Mouse (Mus musculus) intestine, embryonic 16.5 days (tissue): ENCODE measurements around the gene Cmip. TPM values are rescaled to one million over a fixed set of nuclear protein-coding genes. Genes with fewer than 3 reads are reported as not detected.

ENCODE experiments used
- ATAC-seq: fragments of 200-750 bp; cut with Nextera tagmentation; 2 replicates; pipeline ENCODE4 v1.8.0; 2017; ENCODE audit warnings: moderate TSS enrichment, moderate library complexity
- H3K27ac ChIP-seq: fragments of 300-500 bp; sonication (generic); 2 replicates; pipeline ENCODE4 v1.5.1; 2014; ENCODE audit warnings: mild to moderate bottlenecking, low read length
- H3K27me3 ChIP-seq: fragments of 300-500 bp; sonication (generic); replicated peaks from 2 replicates; pipeline ENCODE4 v1.6.1; 2014; ENCODE audit warnings: low read length, control low read depth, mixed read lengths; ENCODE audit not compliant: control insufficient read depth, insufficient read depth
- H3K36me3 ChIP-seq: fragments of 300-500 bp; sonication (generic); 2 replicates; pipeline ENCODE4 v1.6.1; 2014; ENCODE audit warnings: low read length, control low read depth; ENCODE audit not compliant: control insufficient read depth, insufficient read depth
- H3K4me1 ChIP-seq: fragments of 300-500 bp; sonication (generic); 2 replicates; pipeline ENCODE4 v1.6.1; 2014; ENCODE audit warnings: low read length, control low read depth, mixed read lengths; ENCODE audit not compliant: control insufficient read depth, insufficient read depth
- H3K4me2 ChIP-seq: fragments of 300-500 bp; sonication (generic); 2 replicates; pipeline ENCODE4 v1.6.1; 2014; ENCODE audit warnings: low read depth, low read length, control low read depth
- H3K4me3 ChIP-seq: fragments of 300-500 bp; sonication (generic); 2 replicates; pipeline ENCODE4 v1.5.1; 2014; ENCODE audit warnings: mild to moderate bottlenecking, low read length
- H3K9ac ChIP-seq: fragments of 300-500 bp; sonication (generic); 2 replicates; pipeline ENCODE4 v1.6.1; 2014; ENCODE audit warnings: low read depth, low read length
- H3K9me3 ChIP-seq: fragments of 300-500 bp; sonication (generic); 2 replicates; pipeline ENCODE4 v1.6.1; 2016; ENCODE audit warnings: low read length, control low read depth; ENCODE audit not compliant: control insufficient read depth
- WGBS: fragments of 180-500 bp; shearing (Covaris S2); extraction: QIAGEN DNeasy Blood & Tissue Kit; methylation state at CpG from one replicate; pipeline ENCODE4 v1.1.7; 2014; 5-methylcytosine and 5-hydroxymethylcytosine counted together
- polyA plus RNA-seq: library from polyadenylated mRNA; unstranded; fragments of >200 nt; fragmentation: Nextera tagmentation; extraction: Ambion mirVana; gene quantifications from 2 replicates; pipeline ENCODE4 v1.2.1, GENCODE M21; 2015

Gene Cmip
- polyA plus RNA-seq, 1 experiment from 2014 or later, result 16.8 TPM

DNA sequence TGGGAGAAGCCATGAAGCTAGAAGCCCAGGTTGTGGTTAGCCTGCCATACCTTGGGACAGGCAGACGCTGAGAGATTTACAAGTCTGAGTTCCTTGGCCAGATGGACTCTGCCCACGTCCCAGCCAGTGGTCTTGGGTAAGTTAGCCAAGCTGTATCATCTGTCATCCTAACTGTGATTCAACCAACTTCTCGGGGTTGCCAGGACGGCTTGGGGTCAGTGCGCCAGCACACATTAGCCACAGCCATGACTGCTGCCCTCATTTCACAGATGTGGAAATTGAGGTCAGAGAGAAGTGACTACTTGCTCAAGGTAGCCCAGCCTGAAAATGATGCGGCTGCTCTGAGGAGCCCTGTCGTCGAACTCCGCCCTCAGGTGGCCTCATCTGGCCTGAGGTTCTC, 68.0 kb downstream of the Cmip start:
- Histone ChIP-seq H3K4me3 (no peak overlapping the region), H3K36me3 (no peaks in the 10 kb centered on the region), H3K9me3 (no peaks in the 10 kb centered on the region), H3K27me3 (no peaks in the 10 kb centered on the region), H3K9ac (no peak overlapping the region), H3K27ac (no peak overlapping the region; the same call in 1 of the 2 replicates), H3K4me1 (peaks cover 62% of the 10 kb centered on the region), H3K4me2 (no peak overlapping the region)
- WGBS, result 86% methylated on average over 9 of the region's 9 CpGs
- no peak for ATAC-seq

DNA sequence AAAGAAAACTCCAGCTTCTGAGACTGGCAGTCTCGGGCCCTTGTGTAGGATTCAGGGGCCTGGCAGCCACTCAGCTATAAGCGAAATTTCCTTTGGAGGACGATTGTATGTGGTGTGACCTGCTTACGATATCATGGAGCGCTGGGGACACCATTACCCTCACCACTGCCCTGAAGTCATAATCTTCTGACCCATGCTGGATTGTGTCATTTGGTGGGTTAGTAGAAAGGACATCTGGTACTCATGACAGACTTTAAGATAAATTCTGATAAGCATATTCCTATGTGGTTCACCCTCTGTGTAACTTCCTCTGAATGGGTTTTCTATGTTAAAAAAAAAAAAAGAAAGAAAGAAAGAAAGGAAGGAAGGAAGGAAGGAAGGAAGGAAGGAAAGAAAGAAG, 69.9 kb downstream of the Cmip start:
- no peaks in the 10 kb centered on the region for H3K9me3 ChIP-seq
- 77% methylated on average over 5 of the region's 5 CpGs for WGBS
- H3K27me3 ChIP-seq, result no peaks in the 10 kb centered on the region
- H3K36me3 ChIP-seq, result no peaks in the 10 kb centered on the region
- no peak overlapping the region for H3K4me2 ChIP-seq
- H3K4me1 ChIP-seq, result peaks cover 57% of the 10 kb centered on the region
- H3K4me3 ChIP-seq, result no peak overlapping the region
- H3K27ac ChIP-seq, result peak overlapping the region; percentile 97
- H3K9ac ChIP-seq, result no peak overlapping the region
- ATAC-seq, result no peak

DNA sequence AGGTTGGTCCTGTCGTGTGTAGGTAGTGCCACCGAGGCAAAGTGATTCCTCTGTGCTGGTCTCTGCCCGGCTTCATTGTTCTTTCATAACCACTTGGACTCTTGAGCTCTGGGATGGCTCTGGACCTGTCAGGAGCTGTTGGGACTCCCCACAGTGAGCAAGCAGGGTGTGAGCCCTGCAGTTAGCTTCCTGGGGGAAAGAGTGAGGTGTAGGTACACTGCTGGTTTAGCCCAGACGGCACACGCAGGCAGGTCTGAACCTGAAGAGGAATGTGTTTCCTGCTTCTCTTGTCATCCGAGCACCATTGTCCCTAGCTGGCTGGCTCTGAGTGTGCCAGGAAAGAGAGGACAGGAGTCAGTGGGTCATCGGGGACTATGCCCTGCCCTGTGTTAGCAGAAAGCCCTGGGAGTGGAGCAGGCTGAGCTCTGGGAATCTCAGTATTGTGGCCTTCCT, 70.5 kb downstream of the Cmip start:
- 31% methylated on average over 7 of the region's 7 CpGs for WGBS
- Histone ChIP-seq H3K27ac (peak overlapping the region; percentile 97), H3K4me1 (peaks cover 58% of the 10 kb centered on the region), H3K27me3 (no peaks in the 10 kb centered on the region), H3K4me2 (peak overlapping the region; percentile 39), H3K4me3 (no peak overlapping the region), H3K9ac (peak overlapping the region; percentile 46), H3K9me3 (no peaks in the 10 kb centered on the region), H3K36me3 (no peaks in the 10 kb centered on the region)
- ATAC-seq, result peak; percentile 87

DNA sequence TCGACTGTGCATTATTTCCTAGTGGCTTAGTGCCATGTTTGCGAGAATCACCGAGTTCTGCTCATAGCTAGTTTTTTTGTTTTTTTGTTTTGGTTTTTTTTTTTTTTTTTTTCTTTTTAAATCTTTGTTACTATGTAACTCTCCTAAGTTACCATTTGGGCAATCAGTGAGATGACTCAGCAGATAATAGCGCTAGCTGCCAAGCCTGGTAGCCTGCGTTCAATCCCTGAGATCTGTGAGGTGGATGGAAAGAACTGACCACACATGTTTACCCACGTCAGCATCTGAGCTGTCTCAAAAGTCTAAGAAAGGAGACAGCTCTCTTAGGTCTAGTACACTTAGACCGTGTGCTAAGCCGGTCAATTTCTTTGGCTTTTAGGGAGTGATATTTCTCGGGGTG, 71.9 kb downstream of the Cmip start:
- Histone ChIP-seq H3K9me3 (no peaks in the 10 kb centered on the region), H3K27ac (peak overlapping the region; percentile 30), H3K4me3 (no peak overlapping the region), H3K4me1 (peaks cover 63% of the 10 kb centered on the region), H3K27me3 (no peaks in the 10 kb centered on the region), H3K9ac (no peak overlapping the region), H3K4me2 (no peak overlapping the region), H3K36me3 (no peaks in the 10 kb centered on the region)
- ATAC-seq, result no peak
- WGBS, result 51% methylated on average over 9 of the region's 9 CpGs

DNA sequence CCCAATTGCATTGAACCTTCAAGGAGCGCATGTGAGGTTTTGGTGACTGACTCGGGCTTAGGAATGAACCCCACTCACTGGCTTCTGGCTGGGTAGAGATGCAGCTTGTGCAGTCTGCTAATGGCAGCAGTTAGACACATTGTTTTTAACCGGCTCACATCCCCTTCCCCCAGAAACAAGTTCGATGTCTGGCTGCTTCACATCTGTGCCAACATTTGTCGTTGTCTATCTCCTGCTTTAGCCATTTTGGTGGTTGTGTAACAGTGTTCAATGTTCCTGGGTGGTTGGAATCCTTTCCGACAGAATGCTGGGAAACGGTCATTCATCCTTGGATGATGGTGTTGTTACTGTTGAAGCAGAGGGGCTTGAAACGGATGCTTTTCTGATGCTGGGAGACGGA, 72.3 kb downstream of the Cmip start:
- H3K27ac ChIP-seq, result peak overlapping the region; percentile 30
- peaks cover 62% of the 10 kb centered on the region for H3K4me1 ChIP-seq
- 68% methylated on average over 9 of the region's 9 CpGs for WGBS
- no peak overlapping the region for H3K9ac ChIP-seq
- H3K27me3 ChIP-seq, result no peaks in the 10 kb centered on the region
- no peaks in the 10 kb centered on the region for H3K36me3 ChIP-seq
- no peak overlapping the region for H3K4me3 ChIP-seq
- H3K4me2 ChIP-seq, result no peak overlapping the region
- no peak for ATAC-seq
- H3K9me3 ChIP-seq, result no peaks in the 10 kb centered on the region

DNA sequence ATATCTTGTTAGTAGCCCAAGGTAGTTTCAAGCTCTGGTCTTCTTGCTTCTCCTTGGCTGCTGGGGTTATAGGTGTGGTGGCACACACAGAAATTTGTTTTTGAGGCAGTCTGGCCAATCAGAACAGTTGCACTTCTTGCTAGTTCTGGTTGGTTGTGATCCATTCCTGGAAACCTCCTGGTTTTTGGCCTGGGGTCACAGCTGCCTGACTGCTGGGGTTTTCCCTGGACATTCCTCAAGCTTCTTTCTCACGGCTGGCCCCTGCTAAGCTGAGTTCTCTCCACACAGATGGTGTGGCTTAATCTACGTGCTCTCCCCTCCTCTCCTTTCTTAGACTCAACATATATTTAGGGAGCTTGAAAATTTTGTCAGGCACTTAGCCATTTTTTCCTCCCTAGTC, 73.0 kb downstream of the Cmip start:
- Histone ChIP-seq H3K4me2 (no peak overlapping the region), H3K4me3 (no peak overlapping the region), H3K36me3 (no peaks in the 10 kb centered on the region), H3K4me1 (peaks cover 64% of the 10 kb centered on the region), H3K9me3 (no peaks in the 10 kb centered on the region), H3K27me3 (no peaks in the 10 kb centered on the region), H3K9ac (no peak overlapping the region), H3K27ac (no peak overlapping the region)
- 38% methylated on average over 2 of the region's 2 CpGs for WGBS
- no peak for ATAC-seq

DNA sequence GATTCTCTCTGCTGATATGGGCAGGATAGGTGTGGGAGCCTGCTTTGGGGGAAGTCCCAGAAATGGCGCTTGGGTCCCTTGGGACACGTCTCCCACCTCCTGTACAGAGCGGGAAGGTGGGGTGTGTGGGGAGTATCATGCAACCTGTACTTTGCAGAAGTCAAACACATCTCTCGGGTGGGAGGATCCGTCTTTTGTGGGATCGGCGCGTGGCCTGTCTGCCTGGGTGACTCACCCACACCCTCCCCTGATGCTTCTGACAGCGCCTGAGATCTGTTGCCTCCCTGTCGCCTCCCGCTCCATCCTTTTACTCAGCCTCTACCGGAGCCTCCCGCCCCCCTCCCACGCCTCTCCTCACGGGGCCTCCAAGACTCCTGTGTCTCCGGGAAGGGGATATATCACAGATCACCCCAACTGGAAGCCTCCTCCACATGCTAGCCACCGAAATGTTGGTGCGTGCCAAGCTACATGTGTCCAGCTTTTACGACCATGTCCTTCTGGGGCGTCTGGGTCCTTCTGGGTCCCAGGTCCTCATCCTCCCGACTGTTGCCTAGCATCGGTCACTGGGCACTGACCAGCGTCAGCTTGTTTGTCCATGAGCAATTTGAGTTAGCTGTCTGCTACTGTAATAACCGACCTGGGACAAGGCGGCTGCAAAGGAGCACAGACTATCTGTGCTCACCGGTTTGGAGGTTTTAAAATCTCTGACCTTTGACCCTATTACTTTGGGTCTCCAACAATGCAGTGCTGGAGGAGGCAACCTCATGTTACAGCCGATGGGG, 75.6 kb downstream of the Cmip start:
- Histone ChIP-seq H3K4me1 (peaks cover 69% of the 10 kb centered on the region), H3K9me3 (no peaks in the 10 kb centered on the region), H3K9ac (0 out of 2 replicates have a peak overlapping the region, but pooled peaks have one; percentile 25), H3K4me3 (no peak overlapping the region), H3K4me2 (no peak overlapping the region), H3K36me3 (no peaks in the 10 kb centered on the region), H3K27ac (peak overlapping the region; percentile 89), H3K27me3 (no peaks in the 10 kb centered on the region)
- WGBS, result 54% methylated on average over 27 of the region's 27 CpGs
- ATAC-seq, result no peak

DNA sequence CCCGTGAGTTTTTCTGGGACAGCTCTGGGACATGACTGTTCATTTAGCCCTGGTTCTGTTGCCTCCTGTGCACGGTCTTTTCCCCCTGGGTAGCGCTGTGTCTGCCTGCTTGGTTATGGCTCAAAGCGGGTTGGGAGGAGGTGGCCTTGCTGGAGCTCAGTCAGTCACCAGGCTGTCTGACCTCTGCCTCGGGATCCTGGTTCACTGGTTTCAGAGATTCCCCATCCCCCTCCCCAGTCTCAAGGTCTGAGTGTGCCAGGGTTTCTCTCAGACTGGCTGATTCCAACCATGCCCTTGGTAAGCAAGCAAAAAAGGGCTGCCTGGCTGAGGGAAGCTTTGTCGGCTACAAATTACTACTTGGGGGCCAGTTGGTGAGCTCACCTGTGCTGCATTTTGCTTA, 76.8 kb downstream of the Cmip start:
- H3K4me1 ChIP-seq, result peaks cover 68% of the 10 kb centered on the region
- peak; percentile 32; the same call in 1 of the 2 replicates for ATAC-seq
- no peaks in the 10 kb centered on the region for H3K27me3 ChIP-seq
- no peaks in the 10 kb centered on the region for H3K9me3 ChIP-seq
- peak overlapping the region; percentile 29 for H3K4me2 ChIP-seq
- H3K4me3 ChIP-seq, result no peak overlapping the region
- peak overlapping the region; percentile 51 for H3K9ac ChIP-seq
- no peaks in the 10 kb centered on the region for H3K36me3 ChIP-seq
- 38% methylated on average over 6 of the region's 6 CpGs for WGBS
- H3K27ac ChIP-seq, result peak overlapping the region; percentile 89

DNA sequence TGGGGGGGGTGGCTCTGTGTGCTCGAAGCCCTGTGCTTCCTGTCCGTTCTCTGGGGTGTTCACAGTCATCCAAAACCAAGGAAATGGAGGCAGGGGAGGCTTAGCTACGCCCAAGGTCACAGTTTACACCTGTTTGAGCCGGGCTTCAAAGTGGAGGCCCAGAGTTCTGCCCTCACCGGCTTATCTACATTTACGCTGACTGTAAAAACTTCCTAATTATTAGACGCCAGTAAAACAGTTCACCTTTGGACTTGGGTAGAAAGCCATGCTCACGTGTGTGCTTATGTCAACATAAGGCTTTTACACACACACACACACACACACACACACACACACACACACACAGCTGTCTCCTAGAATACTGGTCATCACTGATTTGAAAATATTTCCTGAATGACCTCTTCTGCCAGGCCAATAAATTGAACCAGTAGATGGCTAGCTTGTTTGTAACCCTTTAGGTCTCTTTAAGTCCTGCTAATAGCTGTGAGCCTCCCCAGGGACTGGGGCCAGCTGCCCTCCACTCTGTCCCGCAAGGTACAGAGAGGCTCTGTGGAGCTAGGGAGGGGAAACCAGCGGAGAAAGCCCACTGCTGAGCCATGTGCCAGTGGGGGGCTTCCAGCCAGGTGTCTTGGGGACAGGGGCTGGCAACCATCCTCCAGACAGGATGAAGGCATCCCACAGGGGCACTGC, 77.3 kb downstream of the Cmip start:
- no peaks in the 10 kb centered on the region for H3K36me3 ChIP-seq
- no peaks in the 10 kb centered on the region for H3K27me3 ChIP-seq
- H3K9ac ChIP-seq, result peak overlapping the region; percentile 58
- H3K27ac ChIP-seq, result peak overlapping the region; percentile 99
- 36% methylated on average over 10 of the region's 10 CpGs for WGBS
- peak overlapping the region; percentile 25 for H3K4me3 ChIP-seq
- ATAC-seq, result peak; percentile 77
- H3K4me2 ChIP-seq, result peak overlapping the region; percentile 62
- H3K9me3 ChIP-seq, result no peaks in the 10 kb centered on the region
- H3K4me1 ChIP-seq, result peaks cover 68% of the 10 kb centered on the region
